Mouse (Mus musculus) forebrain, embryonic 15.5 days (tissue): ENCODE measurements around the gene Adgre1. TPM values are rescaled to one million over a fixed set of nuclear protein-coding genes. Genes with fewer than 3 reads are reported as not detected.
"Not testable (repeated sequence)": the region's sequence is repeated elsewhere in the genome, so short reads cannot be mapped to it uniquely, and the experiment has no call there.

ENCODE experiments used
- ATAC-seq: fragments of 200-750 bp; cut with Nextera tagmentation; replicated peaks from 2 replicates; pipeline ENCODE4 v1.8.0; 2017; ENCODE audit warnings: mild to moderate bottlenecking, moderate TSS enrichment, moderate library complexity
- H3K27ac ChIP-seq: fragments of 300-500 bp; sonication (generic); replicated peaks from 2 replicates; pipeline ENCODE4 v1.5.1; 2015; ENCODE audit warnings: mild to moderate bottlenecking, inconsistent platforms
- H3K27me3 ChIP-seq: fragments of 300-500 bp; sonication (generic); 2 replicates; pipeline ENCODE4 v1.6.1; 2015; ENCODE audit warnings: inconsistent platforms
- H3K36me3 ChIP-seq: fragments of 300-500 bp; sonication (generic); 2 replicates; pipeline ENCODE4 v1.6.1; 2015; ENCODE audit warnings: mild to moderate bottlenecking, inconsistent platforms
- H3K4me1 ChIP-seq: fragments of 300-500 bp; sonication (generic); 2 replicates; pipeline ENCODE4 v1.6.1; 2015; ENCODE audit warnings: inconsistent platforms
- H3K4me2 ChIP-seq: fragments of 300-500 bp; sonication (generic); replicated peaks from 2 replicates; pipeline ENCODE4 v1.6.1; 2015; ENCODE audit warnings: mild to moderate bottlenecking, inconsistent platforms
- H3K4me3 ChIP-seq: fragments of 300-500 bp; sonication (generic); 2 replicates; pipeline ENCODE4 v1.5.1; 2015; ENCODE audit warnings: mild to moderate bottlenecking, inconsistent platforms
- H3K9ac ChIP-seq: fragments of 300-500 bp; sonication (generic); replicated peaks from 2 replicates; pipeline ENCODE4 v1.6.1; 2015; ENCODE audit warnings: mild to moderate bottlenecking, inconsistent platforms
- H3K9me3 ChIP-seq: fragments of 300-500 bp; sonication (generic); 2 replicates; pipeline ENCODE4 v1.6.1; 2016; ENCODE audit warnings: inconsistent platforms
- WGBS: fragments of 180-500 bp; shearing (Covaris S2); methylation state at CpG from one replicate; pipeline ENCODE4 v1.1.7; 2015; ENCODE audit warnings: mixed read lengths; 5-methylcytosine and 5-hydroxymethylcytosine counted together
- polyA plus RNA-seq: library from polyadenylated mRNA; unstranded; fragments of >200 nt; fragmentation: Nextera tagmentation; extraction: Ambion mirVana; gene quantifications from 2 replicates; pipeline ENCODE4 v1.2.1, GENCODE M21; 2015

The Adgre1 gene
- polyA plus RNA-seq: 3.4 and 3.5 TPM in 2 replicates

DNA sequence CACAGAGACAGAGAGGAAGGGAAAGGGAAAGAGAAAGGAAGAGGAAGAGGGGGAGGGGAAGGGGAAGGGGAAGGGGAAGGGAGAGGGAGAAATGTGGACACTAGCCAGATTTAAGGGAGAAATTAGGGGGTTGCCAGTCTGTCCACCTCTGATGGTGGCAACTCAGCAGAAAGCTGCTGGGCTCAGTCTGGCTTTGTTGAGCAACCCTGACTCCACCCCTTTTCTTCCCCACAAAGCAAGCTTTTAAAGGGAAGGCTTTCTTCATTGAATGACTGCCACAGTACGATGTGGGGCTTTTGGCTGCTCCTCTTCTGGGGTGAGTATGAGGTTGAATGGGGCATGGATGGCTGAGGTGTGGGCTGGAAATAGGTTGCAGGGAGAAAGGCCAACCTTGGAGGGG, at the start of gene Adgre1:
Gene Adgre1 (plus strand): TSS at position 251 of the 400 bp plus-strand sequence.
- WGBS: 0% methylated on average over 1 of the region's 1 CpGs
- Histone ChIP-seq H3K9me3 (no peaks in the 10 kb centered on the region), H3K4me3 (no peak within 1 kb of the TSS), H3K27me3 (no peaks in the 10 kb centered on the region), H3K9ac (no peak within 1 kb of the TSS), H3K27ac (no peak within 1 kb of the TSS), H3K36me3 (no peaks in the 10 kb centered on the region), H3K4me1 (no peaks in the 10 kb centered on the region), H3K4me2 (no peak within 1 kb of the TSS)
- ATAC-seq: no peak

DNA sequence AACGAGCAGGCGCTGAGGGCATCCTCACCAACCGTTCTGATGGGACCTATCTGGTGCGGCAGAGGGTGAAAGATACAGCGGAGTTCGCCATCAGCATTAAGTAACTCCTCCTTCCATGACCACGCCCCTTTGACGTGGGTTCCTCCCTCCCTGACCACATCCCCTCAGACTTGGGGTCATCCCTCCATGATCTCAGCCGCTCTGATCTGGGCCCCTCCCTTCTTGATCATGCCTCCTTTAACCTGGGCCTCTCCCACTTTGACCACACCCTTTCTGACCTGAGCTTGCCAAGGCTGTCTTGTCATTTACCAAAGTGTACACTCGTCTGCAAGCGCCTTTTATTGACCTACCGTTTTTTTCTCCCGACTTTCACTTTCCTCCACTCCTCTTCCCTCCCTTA, 46.7 kb upstream of the Adgre1 start:
- Histone ChIP-seq H3K27me3 (no peaks in the 10 kb centered on the region), H3K9ac (no peak overlapping the region), H3K9me3 (no peaks in the 10 kb centered on the region), H3K36me3 (no peaks in the 10 kb centered on the region), H3K4me2 (no peak overlapping the region), H3K4me3 (no peak overlapping the region), H3K4me1 (no peaks in the 10 kb centered on the region), H3K27ac (no peak overlapping the region)
- 43% methylated on average over 13 of the region's 13 CpGs for WGBS
- ATAC-seq: no peak

- no peaks in the 10 kb centered on the region for H3K27me3 ChIP-seq
- H3K27ac ChIP-seq: no peak overlapping the region
- no peaks in the 10 kb centered on the region for H3K4me1 ChIP-seq
- H3K36me3 ChIP-seq: no peaks in the 10 kb centered on the region
- H3K9ac ChIP-seq: no peak overlapping the region
- 49% methylated on average over 8 of the region's 8 CpGs for WGBS
- ATAC-seq: no peak
- H3K4me3 ChIP-seq: no peak overlapping the region
- H3K4me2 ChIP-seq: no peak overlapping the region
- no peaks in the 10 kb centered on the region for H3K9me3 ChIP-seq
Observed at GRCm38 (mm10) chr17:57327615-57328014, 30.9 kb upstream of the Adgre1 start.

DNA sequence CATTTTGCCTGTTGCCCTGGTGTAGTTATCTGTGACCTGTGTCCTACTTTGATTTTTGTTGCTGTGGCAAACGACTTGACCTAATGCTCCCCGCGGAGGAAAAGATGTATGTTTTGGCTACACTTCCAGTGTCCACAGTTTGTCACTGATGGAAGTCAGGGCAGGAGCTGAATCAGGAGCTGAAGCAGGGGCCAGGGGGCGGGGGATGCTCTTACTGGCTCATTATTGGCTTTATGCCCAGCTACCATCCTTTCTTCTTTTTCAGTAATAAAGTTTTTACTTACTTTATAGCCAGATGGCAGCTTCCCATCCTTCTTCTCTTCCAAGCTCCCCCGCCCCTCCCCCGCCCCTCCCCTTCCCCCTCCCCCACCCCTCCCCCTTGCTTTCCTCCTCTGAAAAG, 29.5 kb upstream of the Adgre1 start:
- H3K9ac ChIP-seq: no peak overlapping the region
- no peaks in the 10 kb centered on the region for H3K27me3 ChIP-seq
- WGBS: 46% methylated on average over 6 of the region's 6 CpGs
- no peaks in the 10 kb centered on the region for H3K4me1 ChIP-seq
- no peaks in the 10 kb centered on the region for H3K36me3 ChIP-seq
- ATAC-seq: no peak
- no peaks in the 10 kb centered on the region for H3K9me3 ChIP-seq
- no peak overlapping the region for H3K4me3 ChIP-seq
- no peak overlapping the region for H3K4me2 ChIP-seq
- H3K27ac ChIP-seq: no peak overlapping the region

- Histone ChIP-seq H3K4me3 (no peak overlapping the region), H3K4me1 (0 out of 2 replicates have a peak, but pooled peaks cover 2% of the 10 kb centered on the region), H3K9ac (no peak overlapping the region), H3K36me3 (no peaks in the 10 kb centered on the region), H3K27ac (no peak overlapping the region), H3K9me3 (no peaks in the 10 kb centered on the region), H3K4me2 (no peak overlapping the region), H3K27me3 (no peaks in the 10 kb centered on the region)
- no peak for ATAC-seq
- WGBS: 94% methylated on average over 8 of the region's 8 CpGs
Observed at GRCm38 (mm10) chr17:57330993-57331392, 27.5 kb upstream of the Adgre1 start.

DNA sequence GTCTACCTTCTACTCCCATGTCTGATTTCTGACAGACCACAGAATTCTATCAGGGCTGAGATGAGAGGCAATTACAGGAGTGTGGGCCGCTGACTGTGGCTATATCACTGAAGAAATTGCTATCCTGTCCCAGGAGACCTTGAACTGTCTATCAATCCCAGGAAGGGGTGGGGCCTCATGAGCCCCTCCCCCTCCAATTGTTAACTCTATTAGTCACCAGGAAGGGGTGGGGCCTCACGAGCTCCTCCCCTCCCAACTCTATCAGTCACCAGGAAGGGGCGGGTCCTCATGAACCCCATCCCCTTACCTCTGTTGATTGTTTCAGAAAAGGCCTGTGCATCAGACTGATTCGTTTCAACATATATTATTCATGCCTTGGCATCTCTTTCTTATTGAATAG, 26.2 kb upstream of the Adgre1 start:
- Histone ChIP-seq H3K9me3 (no peaks in the 10 kb centered on the region), H3K4me3 (no peak overlapping the region), H3K27me3 (no peaks in the 10 kb centered on the region), H3K27ac (no peak overlapping the region), H3K36me3 (no peaks in the 10 kb centered on the region), H3K9ac (no peak overlapping the region), H3K4me1 (0 out of 2 replicates have a peak, but pooled peaks cover 2% of the 10 kb centered on the region), H3K4me2 (no peak overlapping the region)
- 83% methylated on average over 4 of the region's 4 CpGs for WGBS
- ATAC-seq: no peak

DNA sequence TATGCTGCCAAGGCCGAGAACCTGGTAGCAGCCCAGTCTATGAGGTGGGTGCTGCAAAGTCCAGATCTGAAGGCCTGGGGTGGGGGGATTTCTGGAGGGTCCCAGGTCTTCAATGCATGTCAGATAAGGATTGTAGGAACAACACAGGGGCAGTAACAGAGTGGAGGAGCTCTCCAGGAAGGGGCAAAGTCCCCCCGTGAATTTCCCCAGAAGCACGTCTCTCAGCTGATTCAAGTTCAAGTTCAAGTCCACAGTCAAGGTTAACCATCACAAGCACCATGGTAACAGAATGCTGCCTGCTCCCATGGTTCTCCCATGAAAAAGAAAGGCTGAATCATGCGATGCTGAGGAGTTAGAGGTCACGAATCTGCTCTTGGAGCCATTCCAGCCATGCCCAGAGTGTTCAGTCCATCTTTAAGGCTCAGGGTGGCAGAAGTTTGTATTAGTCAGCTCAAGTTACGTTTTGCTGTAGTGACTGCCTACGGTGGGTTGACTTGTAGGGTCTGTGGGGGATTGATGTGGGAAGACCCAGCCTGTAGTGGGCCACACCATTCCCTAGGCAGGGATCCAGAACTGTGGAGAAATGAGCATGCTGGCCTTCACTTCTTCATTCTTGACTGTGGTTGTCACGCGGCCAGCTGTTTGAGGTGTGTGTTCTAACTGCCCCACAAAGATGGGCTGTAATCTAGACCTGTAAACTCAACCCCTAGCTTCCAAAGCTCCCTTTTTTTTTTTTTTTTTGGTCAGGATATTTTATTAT, 24.3 kb upstream of the Adgre1 start:
- 0 out of 2 replicates have a peak overlapping the region, but pooled peaks have one; percentile 14 for H3K4me2 ChIP-seq
- no peak for ATAC-seq
- 78% methylated on average over 9 of the region's 9 CpGs for WGBS

GRCm38 (mm10) chr17:57334761-57335150, 23.7 kb upstream of the Adgre1 start:
- WGBS: 7% methylated on average over 16 of the region's 16 CpGs
- H3K27ac ChIP-seq: no peak overlapping the region
- no peaks in the 10 kb centered on the region for H3K27me3 ChIP-seq
- H3K4me3 ChIP-seq: no peak overlapping the region
- ATAC-seq: peak; percentile 41
- H3K9me3 ChIP-seq: no peaks in the 10 kb centered on the region
- H3K4me1 ChIP-seq: 0 out of 2 replicates have a peak, but pooled peaks cover 2% of the 10 kb centered on the region
- H3K36me3 ChIP-seq: no peaks in the 10 kb centered on the region
- no peak overlapping the region for H3K9ac ChIP-seq
- 0 out of 2 replicates have a peak overlapping the region, but pooled peaks have one; percentile 14 for H3K4me2 ChIP-seq

More for the DNA sequence above, 24.3 kb upstream of the Adgre1 start:
- H3K27ac ChIP-seq: no peak overlapping the region
- no peaks in the 10 kb centered on the region for H3K36me3 ChIP-seq
- H3K9me3 ChIP-seq: no peaks in the 10 kb centered on the region
- H3K4me1 ChIP-seq: 0 out of 2 replicates have a peak, but pooled peaks cover 2% of the 10 kb centered on the region
- no peaks in the 10 kb centered on the region for H3K27me3 ChIP-seq
- H3K9ac ChIP-seq: no peak overlapping the region
- no peak overlapping the region for H3K4me3 ChIP-seq

DNA sequence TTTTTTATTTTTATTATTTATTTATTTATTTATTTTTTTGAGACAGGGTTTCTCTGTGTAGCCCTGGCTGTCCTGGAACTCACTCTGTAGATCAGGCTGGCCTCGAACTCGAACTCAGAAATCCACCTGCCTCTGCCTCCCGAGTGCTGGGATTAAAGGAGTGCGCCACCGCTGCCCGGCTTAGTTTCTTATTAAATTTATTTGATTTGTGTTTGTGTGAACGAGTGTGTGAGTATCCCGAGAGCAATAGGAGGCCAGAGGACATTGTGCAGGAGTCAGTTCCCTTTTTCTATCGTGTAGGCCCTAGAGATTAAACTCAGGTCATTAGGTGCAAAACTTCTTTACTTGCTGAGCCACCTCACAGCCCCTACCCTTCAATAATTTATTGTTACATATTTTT, 23.3 kb upstream of the Adgre1 start:
- not testable (repeated sequence) for H3K36me3 ChIP-seq

DNA sequence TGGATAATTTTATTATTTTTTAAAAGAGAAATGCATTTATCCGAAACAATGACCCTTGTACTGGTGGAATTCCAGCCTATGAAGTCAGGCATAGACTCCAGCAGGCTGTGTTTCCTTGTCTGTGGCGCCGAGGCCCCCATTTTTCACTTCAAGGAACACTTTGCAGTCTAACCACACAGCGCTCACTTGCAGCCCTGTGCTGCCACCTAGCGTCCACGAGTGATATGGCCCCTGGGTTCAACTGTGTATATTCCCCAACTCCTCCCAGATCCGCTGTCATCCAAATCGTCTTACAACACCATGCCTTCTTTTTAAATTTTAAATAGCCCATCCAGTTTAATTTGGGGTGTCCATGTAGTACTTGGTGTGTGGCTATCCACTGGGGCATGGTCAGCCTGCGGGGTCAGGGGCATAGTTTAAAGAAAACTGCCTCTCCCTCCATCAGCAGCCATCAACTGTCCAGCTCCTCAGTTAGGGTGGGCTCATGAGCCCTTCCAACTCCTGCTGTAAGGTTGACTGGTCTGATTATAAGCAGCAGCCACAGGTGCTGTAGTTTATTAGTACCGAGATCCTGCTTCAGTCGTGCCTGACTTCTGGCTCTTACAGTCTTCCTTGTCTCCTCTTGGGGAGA, 22.7 kb upstream of the Adgre1 start:
- WGBS: 12% methylated on average over 11 of the region's 11 CpGs

More for the DNA sequence above, 23.3 kb upstream of the Adgre1 start:
- 71% methylated on average over 9 of the region's 9 CpGs for WGBS
- not testable (repeated sequence) for H3K4me3 ChIP-seq, H3K9ac ChIP-seq, H3K4me1 ChIP-seq, H3K4me2 ChIP-seq, H3K27me3 ChIP-seq, H3K9me3 ChIP-seq, H3K27ac ChIP-seq
- ATAC-seq: peak; percentile 17

DNA sequence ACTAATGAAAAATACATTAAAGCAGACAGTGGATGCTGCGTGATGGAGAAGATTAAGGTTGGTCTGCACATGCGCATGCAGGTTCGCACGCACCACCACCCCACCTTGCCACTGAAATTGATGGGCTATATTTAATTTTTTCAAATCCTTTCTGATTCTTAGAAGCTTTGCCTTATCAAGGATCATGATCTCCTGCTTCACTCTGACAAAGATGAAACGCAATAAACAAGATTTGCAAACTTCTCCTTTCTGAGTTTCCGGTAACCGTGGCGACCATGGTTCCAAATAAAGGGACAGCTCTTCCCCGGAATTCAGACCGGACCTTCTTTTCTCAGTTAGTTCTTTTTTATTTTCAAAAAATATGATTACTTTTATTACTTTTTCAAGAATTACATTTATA, 20.5 kb upstream of the Adgre1 start:
- WGBS: 84% methylated on average over 10 of the region's 10 CpGs
- H3K27ac ChIP-seq: no peak overlapping the region
- no peaks in the 10 kb centered on the region for H3K27me3 ChIP-seq
- no peak for ATAC-seq
- H3K9ac ChIP-seq: no peak overlapping the region
- no peak overlapping the region for H3K4me2 ChIP-seq
- no peaks in the 10 kb centered on the region for H3K36me3 ChIP-seq
- H3K4me3 ChIP-seq: no peak overlapping the region
- 0 out of 2 replicates have a peak, but pooled peaks cover 2% of the 10 kb centered on the region for H3K4me1 ChIP-seq
- no peaks in the 10 kb centered on the region for H3K9me3 ChIP-seq

More for the DNA sequence above, 22.7 kb upstream of the Adgre1 start:
- peak; percentile 90 for ATAC-seq
- H3K4me2 ChIP-seq: no peak overlapping the region
- no peak overlapping the region for H3K4me3 ChIP-seq
- no peaks in the 10 kb centered on the region for H3K36me3 ChIP-seq
- H3K4me1 ChIP-seq: 0 out of 2 replicates have a peak, but pooled peaks cover 2% of the 10 kb centered on the region
- no peak overlapping the region for H3K27ac ChIP-seq
- no peaks in the 10 kb centered on the region for H3K27me3 ChIP-seq
- no peak overlapping the region for H3K9ac ChIP-seq
- no peaks in the 10 kb centered on the region for H3K9me3 ChIP-seq

- Histone ChIP-seq H3K9ac (no peak overlapping the region), H3K27me3 (no peaks in the 10 kb centered on the region), H3K4me3 (no peak overlapping the region), H3K4me1 (0 out of 2 replicates have a peak, but pooled peaks cover 2% of the 10 kb centered on the region), H3K27ac (no peak overlapping the region), H3K4me2 (no peak overlapping the region), H3K9me3 (no peaks in the 10 kb centered on the region), H3K36me3 (no peaks in the 10 kb centered on the region)
- 74% methylated on average over 9 of the region's 9 CpGs for WGBS
- ATAC-seq: no peak
Observed at GRCm38 (mm10) chr17:57339298-57339697, 19.2 kb upstream of the Adgre1 start.
